Mouse (Mus musculus): Measurements from ENCODE around the gene Usp39.

The Usp39 gene

GRCm38 (mm10) chr6:72371571-72371970, 26.6 kb upstream of the Usp39 start:
- no peak for DNase-seq (ENCODE audit: low spot score in 2 of 2)

GRCm38 (mm10) chr6:72371147-72371546, 26.2 kb upstream of the Usp39 start:
- no peak for DNase-seq (ENCODE audit: low spot score in 2 of 2)

- no peak for DNase-seq (ENCODE audit: low spot score in 2 of 2)
These were observed 25.1 kb upstream of the Usp39 start for GRCm38 (mm10) chr6:72370091-72370490.

GRCm38 (mm10) chr6:72369557-72369956, 24.6 kb upstream of the Usp39 start:
- DNase-seq (ENCODE audit: low spot score in 2 of 2) = no peak

GRCm38 (mm10) chr6:72367460-72367974, 22.5 kb upstream of the Usp39 start:
- no peak for DNase-seq (ENCODE audit: low spot score in 2 of 2)

GRCm38 (mm10) chr6:72366844-72367443, 22.0 kb upstream of the Usp39 start, which contains the start of gene Rnf181:
Rnf181 (minus strand) TSS chr6:72366956.
- DNase-seq (ENCODE audit: low spot score in 2 of 2) = no peak

GRCm38 (mm10) chr6:72366304-72366703, 21.3 kb upstream of the Usp39 start:
- DNase-seq (ENCODE audit: low spot score in 2 of 2) = no peak

GRCm38 (mm10) chr6:72364985-72365384, 20.0 kb upstream of the Usp39 start:
- DNase-seq (ENCODE audit: low spot score in 2 of 2) = no peak

GRCm38 (mm10) chr6:72364009-72364408, 19.0 kb upstream of the Usp39 start:
- no peak for DNase-seq (ENCODE audit: low spot score in 2 of 2)

GRCm38 (mm10) chr6:72362132-72363028, 17.4 kb upstream of the Usp39 start:
- peak; percentile 88 to 91 for DNase-seq (ENCODE audit: low spot score in 2 of 2)

GRCm38 (mm10) chr6:72361121-72361551, 16.2 kb upstream of the Usp39 start:
- DNase-seq (ENCODE audit: low spot score in 2 of 2) = no peak

GRCm38 (mm10) chr6:72360599-72360935, 15.6 kb upstream of the Usp39 start:
- no peak for DNase-seq (ENCODE audit: low spot score in 2 of 2)

GRCm38 (mm10) chr6:72359891-72360598, 15.1 kb upstream of the Usp39 start:
- DNase-seq (ENCODE audit: low spot score in 2 of 2) = no peak

GRCm38 (mm10) chr6:72359343-72359742, 14.4 kb upstream of the Usp39 start:
- DNase-seq (ENCODE audit: low spot score in 2 of 2) = no peak

GRCm38 (mm10) chr6:72358086-72358764, 13.2 kb upstream of the Usp39 start:
- DNase-seq (ENCODE audit: low spot score in 2 of 2) = no peak

GRCm38 (mm10) chr6:72357164-72358079, 12.4 kb upstream of the Usp39 start:
- no peak for DNase-seq (ENCODE audit: low spot score in 2 of 2)

GRCm38 (mm10) chr6:72356001-72356532, 11.1 kb upstream of the Usp39 start:
- DNase-seq (ENCODE audit: low spot score in 2 of 2) = no peak

- DNase-seq (ENCODE audit: low spot score in 2 of 2) = peak in 1 of 2 experiments; percentile 56
These were observed 10.3 kb upstream of the Usp39 start, which contains the start of gene Tmem150a for GRCm38 (mm10) chr6:72355066-72355911. Tmem150a (plus strand) TSS chr6:72355447.

GRCm38 (mm10) chr6:72354025-72354424, 9.0 kb upstream of the Usp39 start:
- DNase-seq (ENCODE audit: low spot score in 2 of 2) = no peak

All from spleen, postnatal 14 days (tissue).